Mouse (Mus musculus) heart, adult 2 months (tissue): ENCODE measurements around the gene Gm10320.

Experiments
- CTCF ChIP-seq: fragments of 200-600 bp; IDR thresholded peaks from 2 replicates; pipeline ENCODE4 v1.8.1; 2022; ENCODE audit warnings: antibody characterized with exemption, mild to moderate bottlenecking, moderate library complexity
- POLR2A ChIP-seq: fragments of 200-500 bp; IDR thresholded peaks from 2 replicates; pipeline ENCODE4 v1.6.1; 2011; ENCODE audit warnings: mild to moderate bottlenecking, low read depth, low read length, control low read depth; ENCODE audit not compliant: insufficient read depth

DNA sequence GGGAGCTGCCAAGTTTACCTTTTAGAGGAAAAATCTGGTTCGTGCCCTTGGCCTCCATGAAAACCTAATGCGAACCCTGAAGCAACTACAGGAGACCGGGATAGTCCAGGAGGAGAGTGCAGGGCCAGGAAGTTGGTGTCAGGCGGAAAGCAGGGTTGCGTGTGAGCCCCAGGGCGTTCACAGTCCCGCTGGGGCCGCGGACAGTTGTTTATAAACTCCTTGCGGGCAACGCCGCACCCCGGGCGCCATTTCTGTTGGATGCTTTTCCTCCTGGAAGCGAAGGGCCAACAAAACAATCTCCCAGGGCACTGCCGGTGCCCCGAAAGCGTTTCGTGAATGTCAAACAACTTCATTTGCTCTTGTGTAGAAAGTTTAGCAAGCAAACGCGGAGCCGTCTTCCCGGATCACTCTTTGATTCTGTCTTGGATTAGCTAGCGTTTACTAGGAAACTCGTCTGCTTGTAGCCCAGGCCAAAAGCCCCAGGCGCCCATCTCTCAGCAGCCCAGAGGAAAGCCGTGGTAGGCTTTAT, 11.1 kb upstream of the Gm10320 start:
- TF ChIP-seq POLR2A, result no peak
- TF ChIP-seq CTCF, result no peak
